In the genomic region with DNA sequence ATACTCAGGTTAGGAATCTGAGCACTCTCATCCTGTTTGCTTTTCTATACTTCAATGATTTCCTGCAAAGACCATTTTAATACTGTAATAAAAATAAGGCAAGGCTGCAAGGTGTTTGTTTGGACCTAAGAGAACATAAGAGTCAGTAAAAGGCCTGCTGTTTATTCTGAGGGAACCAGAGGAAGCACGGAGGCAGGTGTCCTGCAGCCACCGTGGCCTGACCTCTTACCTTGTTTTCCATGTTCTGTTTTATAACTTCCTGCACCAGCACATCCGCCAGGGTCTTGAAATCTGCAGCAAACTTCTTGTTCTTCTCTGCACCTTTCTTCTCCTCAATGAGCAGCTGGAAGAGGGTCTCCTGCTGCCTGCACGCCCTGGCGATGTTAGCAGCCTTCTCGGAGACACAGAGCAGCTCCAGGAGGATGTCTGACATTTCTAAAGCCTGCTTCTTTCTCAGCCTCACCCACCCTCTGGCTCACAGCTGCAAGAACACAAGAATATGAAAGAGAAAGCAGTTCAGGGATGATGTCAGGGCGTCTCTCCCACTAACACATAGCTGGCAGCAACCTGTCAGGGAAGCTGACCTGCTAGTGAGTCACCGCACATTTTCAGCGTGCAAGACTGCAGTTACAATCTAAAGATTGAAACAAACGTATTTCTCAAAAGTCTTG, we compare ENCODE assay signal across 8 mouse cellular contexts. TPM values are rescaled to one million over a fixed set of nuclear protein-coding genes. Genes with fewer than 3 reads are reported as not detected.
DNase-seq lines count a peak whose midpoint lies in the region; ATAC-seq lines count a peak whose summit lies in the region.

No protein-coding gene starts in this region.

- ATAC-seq in intestine, embryonic 15.5 days, result peak; percentile 85
- 0 out of 2 replicates have a peak, but pooled peaks have one; percentile 46 for ATAC-seq in megakaryocyte-erythroid progenitor cell, adult 5-6 weeks (replicated peaks; ENCODE audit: low FRiP score, low TSS enrichment, poor library complexity, severe bottlenecking)

- peaks cover 23% of the 10 kb centered on the region for H3K4me1 ChIP-seq in heart, embryonic 10.5 days
- H3K4me1 ChIP-seq in intestine, embryonic 15.5 days (replicated peaks), result peaks cover 8% of the 10 kb centered on the region

- H3K27ac ChIP-seq in heart, embryonic 10.5 days, result no peak overlapping the region; the same call in 1 of the 2 replicates
- peak overlapping the region; percentile 68 for H3K27ac ChIP-seq in intestine, embryonic 15.5 days

- H3K9me3 ChIP-seq in heart, embryonic 10.5 days, result no peaks in the 10 kb centered on the region
- no peaks in the 10 kb centered on the region for H3K9me3 ChIP-seq in intestine, embryonic 15.5 days

- peak; percentile 94 for DNase-seq in heart, adult 11 months
- DNase-seq in heart, embryonic 10.5 days (ENCODE audit: low spot score), result no peak
- peak; percentile 84 for DNase-seq in 3T3-L1 (ENCODE audit: low read depth, low spot score)
- DNase-seq in adrenal gland, postnatal 14 days, result peak; percentile 57
- peak; percentile 59 for DNase-seq in thymus, postnatal 14 days
- DNase-seq in kidney, adult 8-10 months, result no peak

- WGBS in heart, embryonic 10.5 days, result 66% methylated on average over 10 of the region's 10 CpGs
- 31% methylated on average over 10 of the region's 10 CpGs for WGBS in intestine, embryonic 15.5 days

- peak overlapping the region; percentile 41; the same call in 1 of the 2 replicates for H3K4me2 ChIP-seq in intestine, embryonic 15.5 days (replicated peaks)

- H3K36me3 ChIP-seq in heart, embryonic 10.5 days, result peaks cover 6% of the 10 kb centered on the region; the same call in 1 of the 2 replicates
- no peaks in the 10 kb centered on the region for H3K36me3 ChIP-seq in intestine, embryonic 15.5 days

- no peak overlapping the region for H3K4me3 ChIP-seq in heart, embryonic 10.5 days
- H3K4me3 ChIP-seq in intestine, embryonic 15.5 days (replicated peaks), result 0 out of 2 replicates have a peak overlapping the region, but pooled peaks have one; percentile 14

- no peaks in the 10 kb centered on the region for H3K27me3 ChIP-seq in heart, embryonic 10.5 days (ENCODE audit: insufficient read depth, poor library complexity, severe bottlenecking)
- no peaks in the 10 kb centered on the region for H3K27me3 ChIP-seq in intestine, embryonic 15.5 days (replicated peaks)

- no peak overlapping the region for H3K9ac ChIP-seq in intestine, embryonic 15.5 days

RNA-seq across cellular contexts. Expression of a gene that starts 18.3 kb away (rescaled TPM):
- 13.8 and 15.5 TPM in 2 replicates for polyA plus RNA-seq in heart, embryonic 10.5 days (2016; fragmentation: Nextera tagmentation; extraction: Ambion mirVana)
- 33.2 and 36.4 TPM in 2 replicates for total RNA-seq in adrenal gland, postnatal 14 days (2021)
- 11.6 and 16.8 TPM in 2 replicates for polyA plus RNA-seq in intestine, embryonic 15.5 days (2015; fragmentation: Nextera tagmentation; extraction: Ambion mirVana)
- 2.0 and 2.8 TPM in 2 replicates for total RNA-seq in megakaryocyte-erythroid progenitor cell, adult 5-6 weeks (2014; fragmentation: Nextera tagmentation)
- 1.8 and 2.9 TPM in 2 replicates for total RNA-seq in megakaryocyte-erythroid progenitor cell, adult 5-6 weeks (2017)

RNA-seq across cellular contexts. Expression of a gene that starts 45.5 kb away (rescaled TPM):
- polyA plus RNA-seq in heart, embryonic 10.5 days (2016; fragmentation: Nextera tagmentation; extraction: Ambion mirVana), result 28.4 and 30.4 TPM in 2 replicates
- 109 and 120 TPM in 2 replicates for total RNA-seq in adrenal gland, postnatal 14 days (2021)
- 20.8 and 25.1 TPM in 2 replicates for polyA plus RNA-seq in intestine, embryonic 15.5 days (2015; fragmentation: Nextera tagmentation; extraction: Ambion mirVana)
- total RNA-seq in megakaryocyte-erythroid progenitor cell, adult 5-6 weeks (2014; fragmentation: Nextera tagmentation), result 38.7 and 51.5 TPM in 2 replicates
- total RNA-seq in megakaryocyte-erythroid progenitor cell, adult 5-6 weeks (2017), result 71.4 and 81.7 TPM in 2 replicates

Comparison
In these comparisons a context has a peak if more than half of its experiments do, and no peak if none do; other contexts are left out.
1. DNase-seq: peak in heart, adult 11 months (single experiment), 3T3-L1 (single experiment), adrenal gland, postnatal 14 days (single experiment) and thymus, postnatal 14 days (single experiment); none in heart, embryonic 10.5 days (single experiment) and kidney, adult 8-10 months (0 of 2).